Mouse (Mus musculus) Patski (cell line): ENCODE data around the gene Slit1. TPM values are rescaled to one million over a fixed set of nuclear protein-coding genes. Genes with fewer than 3 reads are reported as not detected.

Experiments used
- ATAC-seq: fragments of 100-300 bp; one replicate; pipeline ENCODE4 v1.8.0; 2021
- CTCF ChIA-PET: fragments of 350-600 bp; sonication (Branson Sonifier 250); formaldehyde crosslinking; loops from one replicate; lab custom pipeline; 2022; ENCODE audit warnings: inconsistent platforms; lab: Charles Lee
- POLR2A ChIA-PET: fragments of 350-600 bp; sonication (Branson Sonifier 250); formaldehyde crosslinking; loops from one replicate; lab custom pipeline; 2022; ENCODE audit warnings: antibody characterized with exemption, inconsistent platforms; lab: Charles Lee
- DNase-seq: peaks from one replicate; pipeline ENCODE4 v3.0.0-alpha.2; 2011; ENCODE audit warnings: low read depth, low spot score
- H3K27me3 ChIP-seq: fragments of 371-371 bp; one replicate; pipeline ENCODE4 v1.5.1; 2021
- CTCF ChIP-seq: fragments of 100-300 bp; IDR thresholded peaks from one replicate; pipeline ENCODE4 v1.5.1; 2021
- in situ Hi-C: fragments of 300-500 bp; cut with MboI; formaldehyde crosslinking; loops from 3 replicates; pipeline ENCODE4 v1.11.1; 2018; ENCODE audit warnings: low pct_unique_long_range_greater_than_20kb, mixed read lengths
- polyA plus RNA-seq: library from polyadenylated mRNA; unstranded; gene quantifications from one replicate; pipeline ENCODE4 v1.2.3, GENCODE M21; 2021

The Slit1 gene
- polyA plus RNA-seq, 1 experiment from 2014 or later = 0.08 TPM

DNA sequence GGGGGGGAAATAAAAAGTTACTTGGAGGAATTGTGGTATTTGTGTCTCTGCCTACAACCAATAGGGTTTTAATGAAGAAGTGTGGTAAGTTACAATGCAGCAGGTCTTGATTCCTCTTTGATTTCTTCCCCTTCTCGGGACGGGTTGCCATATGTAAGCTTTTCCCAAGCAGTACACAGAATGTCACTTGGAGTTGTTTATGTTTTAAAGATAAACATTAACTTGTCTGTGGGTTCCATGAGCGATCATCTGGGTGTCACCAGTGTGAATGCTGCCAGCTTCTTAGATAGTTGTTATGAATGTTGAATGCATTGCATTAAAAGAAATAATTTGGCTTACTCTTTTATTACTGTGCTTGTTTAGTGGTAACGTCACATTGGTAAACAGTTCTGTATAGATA, 186.0 kb downstream of the Slit1 start:
- CTCF ChIA-PET = interaction anchor here (0.7 kb wide), 1 partner anchor 23 kb away, joined by 3 read pairs; no protein-coding TSS in a partner anchor
- in situ Hi-C loops = no loop called here
- no peak for TF ChIP-seq CTCF
- DNase-seq (no peak), ATAC-seq (no peak)
- no peaks in the 10 kb centered on the region for H3K27me3 ChIP-seq
- POLR2A ChIA-PET = interaction anchor here (0.6 kb wide), 2 partner anchors 12 to 1685 kb away, joined by 3 to 4 read pairs; no protein-coding TSS in a partner anchor

DNA sequence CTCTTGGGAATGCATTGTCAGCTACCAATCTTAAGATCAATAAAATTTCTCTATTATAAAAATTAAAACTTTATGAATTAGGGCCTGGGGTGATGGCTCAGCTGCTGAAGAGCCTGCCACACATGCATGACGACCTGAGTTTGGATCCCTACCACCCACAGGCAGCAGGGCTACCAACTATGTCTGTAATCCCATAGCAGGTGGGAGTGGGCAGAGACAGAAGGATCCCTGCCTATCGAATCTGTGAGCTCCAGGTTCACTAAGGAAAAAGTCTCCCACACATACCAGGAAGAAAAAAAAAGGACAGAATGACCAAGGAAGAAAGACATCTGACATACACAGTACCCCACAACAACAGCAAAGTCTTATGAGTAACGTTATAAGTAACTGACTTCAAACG, 186.5 kb downstream of the Slit1 start:
- CTCF ChIA-PET = interaction anchor here (0.7 kb wide), 1 partner anchor 24 kb away, joined by 3 read pairs; no protein-coding TSS in a partner anchor
- TF ChIP-seq CTCF = no peak
- no peak for ATAC-seq
- H3K27me3 ChIP-seq = no peaks in the 10 kb centered on the region
- POLR2A ChIA-PET = interaction anchor here (0.6 kb wide), 1 partner anchor 1685 kb away, joined by 3 read pairs; no protein-coding TSS in a partner anchor
- in situ Hi-C loops = no loop called here
- no peak for DNase-seq

Other genes with a start within 250 kb of the Slit1 start
- gene Gm340, start 161.3 kb downstream of the Slit1 start, polyA plus RNA-seq = 7.4 TPM
- gene Arhgap19, start 58.4 kb upstream of the Slit1 start, polyA plus RNA-seq = 13.6 TPM
- 3.9 TPM for gene Frat1, start 86.3 kb upstream of the Slit1 start, polyA plus RNA-seq
- 17.1 TPM for gene Frat2, start 104.5 kb upstream of the Slit1 start, polyA plus RNA-seq
- gene Rrp12, start 152.5 kb upstream of the Slit1 start, polyA plus RNA-seq = 17.9 TPM
- gene Pgam1, start 168.3 kb upstream of the Slit1 start, polyA plus RNA-seq = 883 TPM
- 47.2 TPM for gene Exosc1, start 189.8 kb upstream of the Slit1 start, polyA plus RNA-seq
- 87.9 TPM for gene Zdhhc16, start 189.8 kb upstream of the Slit1 start, polyA plus RNA-seq
- 56.8 TPM for gene Mms19, start 237.5 kb upstream of the Slit1 start, polyA plus RNA-seq
- 45.0 TPM for gene Ubtd1, start 238.1 kb upstream of the Slit1 start, polyA plus RNA-seq